Mouse (Mus musculus) cerebellum, adult 9-11 months (tissue): ENCODE measurements at regions not wholly inside any gene's neighbourhood (a gene's known extent, or its start where the extent isn't known, plus 50 kb on each side); places are given as distances from the start of the nearest gene placed in this dataset.
A peak's percentile ranks its signal among the peaks of the same experiment; 100 is the strongest.
"Not testable (repeated sequence)": the region's sequence is repeated elsewhere in the genome, so short reads cannot be mapped to it uniquely, and the experiment has no call there.

Source experiments
- DNase-seq: peaks from one replicate; pipeline ENCODE4 v3.0.0; 2022

DNA sequence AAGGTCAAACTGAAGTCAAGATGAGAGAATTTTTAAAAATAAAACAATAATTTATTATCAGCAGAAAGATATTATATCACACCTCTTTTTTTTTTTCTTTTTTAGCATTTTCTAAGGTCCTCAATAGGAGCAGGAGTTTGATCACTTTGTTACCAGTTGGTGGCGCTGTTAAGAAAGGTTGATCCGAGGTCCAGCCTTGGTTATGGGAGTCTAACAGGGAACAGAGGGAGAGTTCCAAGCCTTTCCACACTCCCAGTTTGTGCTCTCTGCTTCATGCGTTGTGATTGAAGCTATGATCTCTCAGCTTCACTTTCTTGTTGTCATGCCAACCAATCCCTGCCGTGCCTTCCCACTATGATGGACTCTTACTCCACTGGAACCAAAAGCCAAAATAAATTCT lies 83.8 kb downstream of the Fam174a start:
- DNase-seq: no peak

DNA sequence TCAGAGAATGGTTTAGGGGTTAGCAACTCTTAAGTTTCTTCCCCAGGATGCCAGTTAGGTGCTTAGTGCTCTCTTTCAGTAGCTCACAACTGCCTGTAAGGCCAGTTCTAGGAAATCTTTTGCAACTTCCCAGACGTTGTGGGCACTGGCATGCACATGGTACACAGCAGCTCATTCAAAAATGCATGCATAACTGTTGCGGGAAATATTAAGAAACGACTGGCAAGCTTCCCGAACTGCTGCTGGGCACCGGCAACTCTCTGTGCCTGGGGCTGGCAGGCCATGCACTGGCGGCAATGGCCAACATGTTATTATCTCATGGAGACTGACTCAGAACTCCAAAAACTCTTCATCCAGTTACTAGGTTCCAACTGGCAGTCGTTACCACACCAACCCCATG lies 86.3 kb downstream of the Fam174a start:
- DNase-seq: no peak

DNA sequence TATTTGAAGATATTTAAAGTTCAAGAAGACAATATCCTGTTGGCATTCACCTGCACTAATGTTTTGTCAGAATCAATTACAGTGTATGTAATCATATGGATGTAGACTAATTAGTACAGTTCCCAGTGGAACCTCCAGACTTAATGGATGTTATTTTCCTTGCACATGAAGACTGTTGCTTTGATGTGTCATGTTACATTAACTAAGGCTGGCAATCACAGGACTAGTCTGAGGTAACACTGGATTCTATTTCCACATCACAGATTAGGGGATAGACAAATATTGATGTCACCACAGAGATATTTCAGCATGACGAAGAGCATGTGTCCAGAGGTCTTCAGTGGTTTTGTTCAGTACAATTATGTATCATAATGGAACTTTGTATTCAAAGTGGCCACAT lies 108.8 kb downstream of the Fam174a start:
- DNase-seq: no peak

DNA sequence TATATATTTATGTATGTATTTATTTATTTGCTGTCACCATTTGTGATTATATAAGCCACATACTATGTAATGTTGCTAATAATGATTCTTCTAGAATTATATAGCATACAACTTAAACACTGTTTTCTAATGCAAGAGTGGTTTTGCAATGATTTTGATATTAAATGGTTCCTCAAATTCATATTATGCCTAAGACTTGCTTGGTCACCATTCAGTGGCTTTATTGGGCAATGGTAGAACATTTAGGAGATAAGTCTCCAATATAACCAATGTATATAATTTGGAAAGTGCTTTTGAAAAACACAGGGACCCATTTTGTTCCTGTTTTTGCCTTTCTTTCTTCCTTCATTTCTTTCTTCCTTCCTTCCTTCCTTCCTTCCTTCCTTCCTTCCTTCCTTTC lies 112.0 kb downstream of the Fam174a start:
- DNase-seq: no peak

DNA sequence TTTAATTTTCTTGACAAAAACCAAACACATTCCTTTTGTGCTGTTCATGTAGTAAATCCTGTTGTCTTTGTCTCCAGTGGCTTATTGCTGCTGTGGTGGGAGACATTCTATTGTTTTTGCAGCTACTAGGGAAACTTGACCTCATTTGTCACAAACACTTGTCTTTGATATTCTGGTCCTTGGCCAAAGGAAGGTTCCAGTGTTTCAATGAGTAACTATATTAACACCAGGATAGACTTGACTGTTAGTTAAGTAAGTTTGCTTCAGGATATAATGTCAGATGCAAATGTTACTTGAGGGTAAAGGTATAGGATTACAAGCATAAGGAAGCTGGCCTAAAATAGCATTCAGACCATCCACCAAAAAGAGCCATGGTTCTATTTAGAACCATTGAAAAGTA lies 123.7 kb downstream of the Fam174a start:
- no peak for DNase-seq

DNA sequence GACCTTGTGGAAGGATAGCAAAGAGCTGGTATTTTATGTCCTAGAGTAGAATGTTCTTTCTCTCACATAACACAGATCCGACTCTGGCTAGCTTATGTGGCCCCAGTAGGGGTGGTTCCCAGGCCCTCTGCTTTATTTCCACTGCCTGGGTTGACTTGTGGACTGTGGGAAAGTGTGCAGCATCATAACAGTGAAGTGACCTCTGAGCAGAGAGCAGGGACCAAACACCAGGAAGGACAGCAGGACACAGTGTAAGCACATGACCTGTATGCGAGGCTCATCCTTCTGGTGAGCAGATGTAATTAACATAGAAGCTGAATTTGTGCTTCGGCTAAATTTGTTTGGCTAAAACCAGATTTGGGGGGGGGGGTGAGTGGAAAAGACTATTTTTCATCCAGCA lies 132.1 kb downstream of the Fam174a start:
- DNase-seq: no peak

DNA sequence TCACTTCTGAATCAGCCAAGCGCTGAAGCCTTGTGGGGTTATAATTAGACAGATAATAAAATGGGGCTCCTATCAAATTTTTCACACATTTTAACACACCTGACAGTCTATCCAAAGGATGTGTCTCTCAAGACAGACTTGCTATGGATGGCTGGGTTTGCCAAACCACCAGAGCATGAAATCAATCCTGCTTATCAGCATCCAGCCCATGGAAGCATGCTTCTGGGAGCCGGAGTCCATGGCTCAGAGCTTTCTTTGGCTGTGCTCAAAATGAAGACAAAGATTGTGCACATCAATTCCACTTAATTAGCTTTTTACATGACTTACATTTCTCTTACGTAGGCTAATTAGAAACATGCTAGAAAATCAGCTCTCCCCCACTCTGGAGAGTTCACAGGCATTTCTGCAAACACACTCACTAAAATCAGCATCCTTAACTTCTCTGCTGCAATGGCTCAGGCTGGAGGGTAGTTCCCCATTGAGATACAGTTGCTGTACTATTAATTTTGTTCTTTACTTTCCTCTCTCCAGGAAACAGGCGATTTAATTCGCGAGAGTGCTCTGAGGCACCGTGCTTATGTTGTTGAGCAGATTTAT lies 135.6 kb downstream of the Fam174a start:
- no peak for DNase-seq

DNA sequence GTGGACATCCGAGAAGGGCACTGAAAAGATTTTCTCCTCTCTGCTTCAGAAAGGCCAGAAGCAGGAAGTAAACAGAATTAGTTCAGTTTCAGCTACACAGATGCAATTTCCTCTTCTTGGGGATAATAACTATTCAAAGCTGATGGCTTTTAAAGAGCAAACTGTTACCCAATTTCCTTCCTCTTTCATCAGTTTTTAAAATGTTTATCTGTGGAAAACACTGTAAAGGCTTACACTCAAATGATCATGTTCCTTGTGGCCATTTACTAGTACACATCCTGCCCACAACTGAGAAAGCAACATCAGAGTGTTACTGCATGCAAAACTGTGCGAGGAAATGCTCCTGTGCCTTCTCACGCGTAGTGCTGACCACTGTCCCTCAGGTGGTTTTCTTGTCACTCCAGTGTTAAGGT lies 137.5 kb downstream of the Fam174a start:
- no peak for DNase-seq

DNA sequence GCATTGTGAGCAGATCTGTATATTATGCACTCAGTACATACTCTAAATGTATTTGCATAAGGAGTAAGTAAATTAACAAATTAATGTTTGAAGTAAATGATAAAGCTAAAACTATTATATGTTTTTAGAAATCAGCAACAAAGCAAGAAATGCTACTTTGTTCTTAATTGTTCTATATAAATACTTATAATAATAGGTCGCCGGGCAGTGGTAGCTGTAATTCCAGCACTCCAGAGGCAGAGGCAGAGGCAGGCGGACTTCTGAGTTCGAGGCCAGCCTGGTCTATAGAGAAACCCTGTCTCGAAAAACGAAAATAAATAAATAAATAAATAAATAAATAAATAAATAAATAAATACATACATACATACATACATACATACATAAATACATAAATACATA lies 138.3 kb downstream of the Fam174a start:
- peak; percentile 56 for DNase-seq

DNA sequence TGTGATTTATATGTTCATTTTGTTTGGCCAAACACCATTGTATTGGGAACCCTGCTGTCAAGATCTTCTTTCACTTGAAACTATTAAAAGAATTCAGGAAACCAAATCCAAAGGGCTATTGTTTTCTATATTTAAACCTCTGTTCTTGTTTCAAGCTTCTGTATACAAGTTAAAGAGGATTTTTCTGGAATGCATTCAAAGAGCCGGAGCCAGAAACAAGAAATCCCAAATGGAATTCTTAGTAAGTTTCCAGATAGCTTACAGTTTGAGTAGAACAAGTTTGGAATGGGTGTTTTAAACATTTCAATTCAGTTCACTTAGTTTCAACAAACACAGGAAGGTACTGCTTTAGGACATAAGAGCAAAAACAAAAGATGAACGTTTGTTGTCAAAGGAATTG lies 140.8 kb downstream of the Fam174a start:
- no peak for DNase-seq

DNA sequence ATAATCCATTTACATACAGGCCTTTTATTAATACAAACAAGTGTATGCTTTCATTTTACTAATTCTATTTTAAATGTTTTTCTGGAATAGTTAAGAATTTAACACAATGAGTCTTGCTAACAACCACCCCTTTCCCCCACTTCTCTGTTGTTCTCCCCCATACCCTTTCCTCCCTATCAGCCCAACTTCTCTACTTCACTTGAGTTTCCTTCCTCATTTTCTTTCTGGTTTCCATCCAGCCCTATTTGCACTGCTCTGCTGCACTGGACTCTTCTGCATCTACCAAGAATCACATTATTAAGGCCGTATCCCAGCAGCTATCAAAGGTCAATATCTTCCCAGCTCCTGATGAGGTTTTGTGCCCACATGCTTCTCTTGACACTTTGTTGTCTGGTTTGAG lies 145.9 kb downstream of the Fam174a start:
- no peak for DNase-seq

DNA sequence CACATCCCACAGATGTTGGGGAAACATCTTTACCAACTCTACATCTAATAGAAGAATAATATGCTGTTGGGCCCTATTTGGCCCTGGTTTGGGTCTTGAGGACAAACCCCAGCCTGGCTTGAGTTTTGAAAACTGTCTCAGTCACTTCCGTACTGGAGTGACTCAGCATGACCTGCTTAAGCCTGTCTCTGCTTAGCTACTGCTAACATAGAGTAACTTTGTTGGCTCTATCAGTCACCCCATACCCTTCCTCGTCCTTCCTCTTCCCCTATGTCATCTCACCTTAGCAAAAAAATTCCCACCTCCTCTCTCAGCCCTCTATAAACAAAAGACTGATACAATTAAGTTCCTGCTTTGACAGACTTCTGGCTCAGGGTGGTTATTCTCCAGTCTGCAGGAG lies 154.7 kb downstream of the Fam174a start:
- DNase-seq: no peak

DNA sequence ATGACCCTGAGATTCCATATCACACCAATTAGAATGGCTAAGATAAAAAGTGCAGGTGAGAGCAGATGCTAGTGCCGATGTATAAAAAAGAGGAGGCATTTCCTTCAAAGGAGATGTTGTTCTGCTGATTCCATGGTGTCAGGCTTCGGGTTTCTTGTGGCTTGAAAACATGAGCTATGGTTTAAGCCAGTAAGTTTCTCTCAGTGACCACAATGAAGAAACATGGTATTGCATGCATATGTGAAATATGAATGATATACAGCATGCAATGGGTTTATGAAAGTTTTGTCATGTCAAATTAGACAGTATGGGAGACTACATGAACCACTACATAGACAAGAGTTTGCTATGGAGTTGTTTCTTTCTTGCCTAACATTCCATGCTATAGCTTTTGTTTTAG lies 155.3 kb downstream of the Fam174a start:
- DNase-seq: no peak

DNA sequence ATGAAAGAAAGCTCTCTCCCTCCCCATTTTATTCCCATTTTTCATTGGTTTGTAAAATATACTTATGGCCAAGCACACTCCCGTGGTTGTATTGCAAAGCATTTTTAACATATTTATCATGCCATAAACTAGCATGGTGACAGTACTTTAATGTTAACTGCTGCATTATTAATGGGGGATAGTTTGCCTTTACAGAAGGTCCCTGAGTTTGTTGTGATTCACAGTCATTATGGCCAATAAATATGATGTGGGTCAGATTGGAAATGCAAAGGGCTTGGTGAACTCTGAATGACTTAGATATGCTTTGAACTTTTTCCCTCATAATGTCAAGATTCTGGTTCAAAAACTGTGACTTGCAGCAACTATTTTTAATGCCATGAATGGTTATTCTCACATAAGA lies 157.1 kb downstream of the Fam174a start:
- DNase-seq: no peak

DNA sequence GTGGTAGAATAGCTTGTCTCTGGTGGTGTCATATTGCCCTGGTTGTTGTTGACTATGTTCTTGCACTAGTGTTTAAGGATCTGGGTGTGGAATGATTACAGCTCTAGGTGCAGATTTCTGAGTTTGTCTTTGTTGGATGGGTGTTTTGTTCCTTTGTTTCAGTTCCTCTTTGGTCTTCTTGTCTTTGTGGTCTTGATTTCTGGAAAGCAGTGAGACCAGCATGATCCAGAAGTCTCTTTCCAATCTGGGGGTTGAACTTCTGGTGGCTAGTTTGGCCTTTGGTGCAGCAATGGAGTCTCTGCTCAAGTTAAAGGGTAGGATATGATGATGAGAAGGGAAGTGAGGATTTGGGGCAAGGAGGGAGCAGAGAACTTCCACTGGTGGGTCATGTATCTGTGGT lies 174.4 kb downstream of the St8sia4 start:
- no peak for DNase-seq

DNA sequence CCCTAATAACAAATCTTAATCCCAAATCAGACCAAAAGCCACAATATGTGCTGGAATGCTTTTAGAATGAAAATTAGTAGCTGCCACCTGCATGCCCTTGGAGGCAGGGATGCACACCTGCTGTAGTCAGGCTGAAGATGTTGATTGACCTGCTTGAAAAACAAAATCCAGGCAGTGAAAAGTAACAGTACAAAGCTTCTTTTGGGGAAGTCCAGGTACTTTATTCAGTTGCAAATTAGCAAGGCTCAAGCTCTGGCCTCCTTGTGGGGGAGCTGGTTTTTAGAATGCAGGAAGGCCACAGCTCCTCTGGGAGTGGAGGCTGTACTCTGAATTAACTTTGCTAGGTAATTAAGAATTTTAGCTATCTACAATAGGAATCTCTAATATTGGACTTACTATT lies 166.7 kb downstream of the St8sia4 start:
- not testable (repeated sequence) for DNase-seq

DNA sequence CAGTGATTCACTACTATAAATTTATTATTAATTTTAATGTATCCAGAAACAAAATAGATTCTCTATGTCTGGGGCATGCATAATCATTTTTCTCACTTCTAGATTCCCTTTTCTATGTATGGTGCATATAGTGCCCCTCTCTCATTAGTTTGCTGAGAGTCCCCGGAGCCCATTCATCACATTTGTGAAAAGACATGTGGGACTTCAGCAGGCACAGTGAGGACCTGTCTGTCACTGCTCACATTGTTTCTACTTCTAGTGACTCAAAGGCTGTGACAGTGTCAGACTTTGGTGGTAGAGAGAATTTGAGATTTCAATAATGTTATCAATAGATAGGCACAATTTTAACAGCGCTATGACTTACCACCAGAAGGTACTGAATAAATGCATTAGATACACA lies 158.7 kb downstream of the St8sia4 start:
- DNase-seq: no peak

DNA sequence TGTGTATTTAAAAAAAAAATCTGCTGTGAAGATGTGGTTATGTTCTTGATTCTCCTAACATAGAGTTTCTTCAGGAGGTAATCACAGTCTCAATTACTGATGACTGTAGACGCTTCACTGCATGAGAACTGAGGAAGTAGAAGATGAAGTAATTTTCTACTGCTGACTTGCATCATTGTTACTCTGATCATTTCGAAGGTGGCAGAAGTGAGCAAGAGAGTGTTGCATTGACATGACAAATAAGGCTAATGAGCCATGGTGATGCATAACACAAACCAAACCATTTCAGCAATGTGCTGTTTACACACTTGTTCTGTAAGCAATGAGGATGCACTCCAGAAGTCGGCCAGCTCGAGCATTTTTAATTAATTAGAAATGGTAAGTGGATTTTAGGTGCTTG lies 138.6 kb downstream of the St8sia4 start:
- no peak for DNase-seq

DNA sequence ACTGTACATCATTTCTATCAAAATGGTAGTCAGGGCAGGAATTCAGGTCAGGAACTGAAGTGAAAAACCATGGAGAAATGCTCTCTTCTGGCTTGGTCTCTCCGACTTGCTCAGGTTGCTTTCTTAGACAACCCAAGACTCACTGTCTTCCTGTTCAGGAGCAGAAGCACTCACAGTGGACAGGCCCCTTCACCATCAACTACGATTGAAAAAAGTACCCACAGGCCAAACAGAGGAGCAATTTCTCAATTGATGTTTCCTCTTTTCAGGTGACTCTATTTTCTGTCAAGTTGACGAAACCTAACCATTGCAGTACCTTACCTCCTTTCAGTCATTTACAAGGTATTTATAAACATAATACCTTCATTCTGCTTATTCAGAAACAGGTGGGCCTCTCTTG lies 136.4 kb downstream of the St8sia4 start:
- no peak for DNase-seq
